Mouse (Mus musculus) cerebellum, adult 9-11 months (tissue): ENCODE measurements around the gene Parva.
A peak's percentile ranks its signal among the peaks of the same experiment; 100 is the strongest.

ENCODE experiments used
- DNase-seq: peaks from one replicate; pipeline ENCODE4 v3.0.0; 2022

Parva gene

DNA sequence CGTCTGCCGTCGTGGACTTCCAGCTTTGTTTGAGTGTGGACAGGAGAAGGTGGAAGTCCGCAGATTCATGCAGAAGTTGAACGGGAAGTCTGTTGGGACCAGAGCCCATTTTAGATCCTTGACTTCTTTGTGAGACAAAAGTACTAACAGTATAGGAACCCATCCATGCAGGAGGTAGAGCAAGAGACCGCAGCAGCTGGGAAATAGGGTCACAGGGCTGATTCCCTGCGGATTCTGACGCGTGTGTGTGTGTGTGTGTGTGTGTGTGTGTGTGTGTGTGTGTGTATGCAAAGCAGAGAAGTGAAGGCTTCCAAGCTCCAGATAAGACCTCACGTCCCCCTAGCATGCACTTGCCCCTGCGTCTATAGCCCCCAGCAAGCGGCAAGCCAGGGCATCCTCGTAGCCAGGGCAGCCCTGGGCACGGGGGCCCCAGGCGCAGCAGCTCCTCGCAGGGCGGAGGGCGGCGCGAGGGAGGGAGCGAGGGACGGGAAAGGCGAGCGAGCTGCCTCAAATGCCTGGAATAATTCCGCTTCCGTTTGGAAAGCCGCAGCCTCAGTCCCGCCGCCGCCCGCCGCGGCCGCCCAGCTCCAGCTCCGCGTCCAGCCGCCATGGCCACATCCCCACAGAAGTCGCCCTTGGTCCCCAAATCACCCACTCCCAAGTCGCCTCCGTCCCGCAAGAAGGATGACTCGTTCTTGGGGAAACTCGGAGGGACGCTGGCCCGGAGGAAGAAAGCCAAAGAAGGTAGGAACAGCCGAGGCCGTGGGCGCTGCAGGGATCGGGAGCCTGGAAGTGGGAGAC is at the start of gene Parva:
TSS of gene Parva (plus strand) at position 149 of the 801 bp plus-strand sequence.
- DNase-seq: peak; percentile 76

DNA sequence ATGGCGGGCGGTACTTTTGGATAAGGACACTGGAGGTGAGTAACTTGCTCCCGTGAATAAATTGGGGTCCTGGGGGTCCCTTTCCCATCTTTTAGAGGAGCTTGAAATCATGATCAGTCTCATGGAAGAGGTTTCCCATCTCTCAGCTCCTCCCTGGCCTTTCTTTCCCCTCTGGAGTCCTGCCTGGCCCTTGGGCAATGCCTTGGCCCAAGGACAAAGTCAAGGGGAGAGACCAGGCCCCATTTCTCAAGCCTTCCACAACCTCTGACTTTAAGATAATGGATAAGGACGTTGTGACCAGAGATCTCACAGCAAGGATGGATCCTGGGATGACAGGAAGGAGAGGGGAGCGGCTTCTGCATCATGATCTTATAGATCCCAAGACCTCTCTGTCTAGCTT is 49.2 kb upstream of the Parva start:
- DNase-seq: no peak

DNA sequence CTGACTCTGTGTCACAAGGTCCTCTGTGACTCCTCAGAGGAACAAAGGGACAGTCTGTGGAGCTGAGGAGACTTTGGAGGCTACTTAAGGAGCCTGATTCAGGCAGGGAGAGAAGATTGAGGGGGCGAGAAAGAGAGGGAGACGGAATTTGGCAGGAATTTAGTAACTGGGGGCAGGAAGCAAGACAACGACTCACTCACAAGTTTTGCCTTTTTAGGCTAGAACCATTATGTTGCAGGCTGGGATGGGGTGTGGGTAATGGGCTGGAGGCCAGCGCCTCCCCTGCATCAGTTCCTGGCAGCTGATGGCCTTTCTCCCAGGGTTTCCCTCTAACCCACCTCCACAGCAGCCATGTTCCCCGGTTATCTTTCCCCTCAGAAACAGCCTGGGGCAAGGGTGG is 48.8 kb upstream of the Parva start:
- DNase-seq: no peak

DNA sequence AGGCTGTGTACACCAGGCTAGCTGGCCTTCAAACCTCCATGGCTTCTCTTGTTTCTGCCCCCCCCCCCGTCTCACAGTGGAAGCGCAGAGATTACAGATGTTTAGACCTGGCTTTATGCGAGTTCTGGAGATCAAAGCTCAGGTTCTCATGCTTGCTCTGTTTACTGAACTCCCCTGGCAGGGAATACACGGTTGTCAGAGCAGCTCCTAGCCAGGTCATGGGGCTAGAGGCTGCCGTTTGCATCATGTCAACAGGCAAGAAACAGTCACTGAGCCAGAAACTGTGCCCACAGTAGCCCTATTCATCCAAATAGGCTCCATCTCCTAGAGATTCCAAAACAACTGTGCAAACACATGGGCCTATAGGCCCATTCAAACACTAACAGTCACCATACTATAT is 40.8 kb upstream of the Parva start:
- DNase-seq: no peak

DNA sequence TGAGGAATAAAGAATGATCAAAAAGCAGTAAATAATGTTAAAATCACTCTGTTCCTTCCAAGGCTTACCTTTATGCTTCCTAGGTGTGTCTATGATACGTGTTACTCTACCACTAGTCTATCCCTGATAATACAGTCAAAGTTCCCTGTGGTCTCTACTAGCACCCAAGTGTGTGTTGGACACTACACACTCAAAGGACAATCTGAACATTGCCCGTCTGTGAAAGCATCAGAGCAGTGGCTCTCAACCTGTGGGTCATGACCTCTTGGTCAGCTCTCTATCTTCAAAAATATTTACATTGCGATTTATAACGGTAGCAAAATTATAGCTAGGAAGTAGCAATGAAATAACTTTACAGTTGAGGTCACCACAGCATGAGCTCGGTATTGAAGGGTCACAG is 39.4 kb upstream of the Parva start:
- no peak for DNase-seq

DNA sequence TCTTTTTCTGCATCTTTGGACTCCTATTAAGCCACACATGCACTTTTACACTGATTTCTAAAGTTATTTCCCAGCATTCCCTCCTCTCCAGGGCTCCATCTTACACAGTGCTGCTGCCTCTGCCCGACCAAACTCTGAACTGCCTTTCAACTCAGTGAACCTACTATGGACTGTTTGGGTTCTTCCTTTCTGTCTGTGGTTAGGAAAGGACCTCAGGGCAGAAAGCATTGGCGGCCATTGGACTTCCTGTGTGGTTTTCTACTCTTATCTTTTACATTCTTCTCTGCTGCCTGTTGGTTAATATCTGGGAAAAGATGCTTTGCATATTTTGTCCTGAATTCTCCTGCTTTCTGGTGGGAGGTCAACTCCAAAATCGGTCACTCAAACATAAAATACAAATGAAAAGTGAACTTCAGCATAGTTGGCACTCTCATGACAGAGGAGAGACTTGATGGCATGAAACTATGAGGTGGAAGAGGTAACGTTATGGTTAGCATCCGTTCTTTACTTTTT is 38.9 kb upstream of the Parva start:
- no peak for DNase-seq

DNA sequence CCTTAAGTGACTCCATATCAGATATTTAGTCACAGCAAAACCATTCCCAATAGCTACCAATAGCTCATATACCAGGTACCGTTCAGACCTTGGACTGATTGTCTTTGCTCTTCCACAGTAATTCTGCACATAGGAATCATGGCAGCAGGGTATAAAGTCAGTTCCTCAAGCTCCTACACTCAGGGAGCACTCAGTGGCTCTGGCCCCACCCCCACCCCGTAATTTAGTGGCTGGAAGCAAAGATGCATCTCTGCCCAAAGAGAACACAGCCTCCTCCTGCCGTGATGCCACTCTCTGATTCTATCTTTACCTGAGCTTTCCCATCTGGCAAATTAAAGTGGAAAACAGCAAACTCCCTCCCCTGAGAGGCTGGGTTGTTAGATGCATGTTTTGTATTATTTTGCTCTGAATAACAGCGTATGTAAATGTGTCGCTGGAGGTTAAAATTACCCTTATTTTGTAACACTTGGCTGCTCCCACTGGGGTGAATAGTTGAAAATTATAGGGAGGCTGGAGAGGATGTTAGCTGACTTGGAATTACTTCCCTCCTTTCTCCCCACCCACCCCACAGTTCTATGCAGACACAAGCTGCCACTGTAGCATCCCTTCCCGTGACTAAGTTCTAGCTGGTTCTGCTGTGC is 37.6 kb upstream of the Parva start:
- no peak for DNase-seq

DNA sequence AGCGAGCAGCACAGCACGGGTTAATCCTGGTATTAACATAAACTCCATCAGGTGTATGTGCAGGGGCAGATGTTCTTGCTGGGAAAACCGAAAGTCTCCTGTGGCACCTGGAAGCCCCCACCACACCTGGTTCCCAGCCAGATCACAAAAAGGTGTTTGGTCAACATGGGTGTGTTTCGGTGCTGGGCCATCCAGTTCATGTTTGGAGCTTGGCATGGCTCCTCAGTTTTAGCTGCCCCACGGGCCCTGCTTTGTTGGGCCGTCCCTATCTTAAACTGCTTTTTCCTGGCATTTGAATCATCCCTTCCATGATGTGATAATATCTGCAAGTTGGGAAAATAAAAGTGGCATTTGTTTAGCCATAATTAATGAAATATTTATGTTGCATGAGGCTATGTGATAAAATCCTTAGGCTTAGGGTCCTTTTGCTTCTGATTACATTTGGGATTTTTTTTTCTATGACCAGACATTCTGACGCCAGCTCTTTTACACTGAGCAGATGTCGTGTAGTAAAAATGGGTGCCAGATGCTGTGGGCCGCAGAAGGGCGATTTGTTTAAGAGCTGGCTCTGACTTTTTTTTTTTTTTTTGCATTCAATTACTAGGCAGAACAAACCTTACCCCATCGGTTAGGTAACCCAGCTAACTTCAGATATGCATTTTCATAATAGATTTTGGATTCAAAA is 36.9 kb upstream of the Parva start:
- DNase-seq: no peak

DNA sequence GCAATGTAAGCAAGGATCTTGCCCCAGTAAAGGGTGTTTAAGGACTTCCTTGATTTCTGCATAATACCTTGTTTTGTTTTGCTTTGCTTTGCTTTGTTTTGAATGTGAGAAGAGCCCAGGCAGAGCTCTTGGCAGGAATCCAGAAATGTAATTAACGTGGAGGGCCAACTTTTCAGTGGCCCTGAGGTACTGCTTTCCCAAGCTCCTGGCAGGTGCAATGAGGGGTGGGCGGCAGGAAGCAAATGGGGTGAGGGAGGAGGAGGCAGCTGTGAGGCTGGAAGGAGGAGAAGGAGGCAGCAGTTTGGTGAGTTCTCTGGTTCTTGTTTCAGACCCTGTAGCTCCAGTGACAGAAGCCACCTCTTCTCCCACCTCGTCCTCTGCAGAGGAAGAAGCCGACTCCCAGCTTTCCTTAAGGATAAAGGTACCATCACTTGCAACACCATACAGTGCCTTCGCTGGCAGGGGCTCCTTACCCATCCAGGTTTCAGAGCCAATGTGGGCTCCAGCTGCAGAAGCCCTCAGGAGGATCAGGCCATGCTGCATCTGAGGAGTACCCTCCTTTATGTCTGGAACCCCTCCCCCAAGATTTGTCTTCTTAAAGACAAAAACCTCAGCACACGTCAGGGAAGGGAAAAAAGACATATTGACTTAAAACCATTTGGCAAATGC is 36.2 kb upstream of the Parva start:
- DNase-seq: no peak

DNA sequence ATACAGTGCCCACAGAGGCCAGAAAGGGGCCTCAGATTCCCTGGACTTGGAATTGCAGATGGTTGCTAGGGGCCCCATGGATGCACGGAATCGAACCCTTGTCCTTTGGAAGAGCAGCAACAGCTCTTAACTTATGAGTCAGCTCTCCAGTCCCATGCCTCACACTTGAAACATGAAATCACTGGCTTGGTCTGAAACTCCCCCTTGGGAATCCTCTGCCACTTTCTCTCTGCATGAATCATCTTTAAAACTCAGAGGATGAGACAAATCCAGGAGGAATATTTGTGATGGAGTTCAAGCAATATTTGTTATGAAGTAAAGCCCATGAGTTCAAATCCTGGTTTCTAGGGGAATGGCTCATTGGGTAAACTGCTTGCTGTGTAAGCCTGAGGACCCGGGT is 29.5 kb upstream of the Parva start:
- DNase-seq: no peak

DNA sequence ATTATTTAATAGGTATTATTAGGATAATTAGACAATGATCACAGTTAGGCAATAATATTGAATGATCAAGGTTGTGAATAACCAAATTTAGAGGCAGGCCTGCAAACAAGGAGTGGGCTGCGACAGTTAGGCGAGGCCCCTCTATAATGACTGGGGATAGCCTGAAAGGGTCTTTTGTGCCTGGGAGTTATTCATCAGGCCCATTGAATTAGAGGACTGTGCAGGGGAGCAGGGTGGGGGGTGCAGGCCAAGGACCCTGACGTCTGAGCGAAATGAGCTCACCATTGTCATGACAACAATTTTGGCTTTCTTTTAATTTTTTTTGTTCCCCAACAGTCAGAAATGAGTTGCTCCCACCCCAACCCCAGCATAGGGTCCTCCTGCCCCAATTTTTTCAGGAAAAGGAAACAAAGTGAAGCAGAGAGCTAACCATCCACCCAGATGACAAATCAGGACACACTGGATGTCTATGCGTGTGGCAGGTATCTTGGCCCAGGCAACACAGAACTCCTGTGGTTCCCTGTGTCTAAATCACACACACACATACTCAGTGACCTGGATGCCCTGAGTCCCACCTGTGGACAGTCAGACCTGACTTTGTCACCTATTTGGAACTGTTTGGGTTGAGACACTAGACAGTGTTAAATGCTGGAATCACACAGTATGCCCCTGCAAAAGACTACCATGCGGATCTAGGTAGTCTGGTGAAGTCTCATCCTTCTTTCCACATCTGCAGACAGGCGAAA is 27.7 kb upstream of the Parva start:
- DNase-seq: no peak

DNA sequence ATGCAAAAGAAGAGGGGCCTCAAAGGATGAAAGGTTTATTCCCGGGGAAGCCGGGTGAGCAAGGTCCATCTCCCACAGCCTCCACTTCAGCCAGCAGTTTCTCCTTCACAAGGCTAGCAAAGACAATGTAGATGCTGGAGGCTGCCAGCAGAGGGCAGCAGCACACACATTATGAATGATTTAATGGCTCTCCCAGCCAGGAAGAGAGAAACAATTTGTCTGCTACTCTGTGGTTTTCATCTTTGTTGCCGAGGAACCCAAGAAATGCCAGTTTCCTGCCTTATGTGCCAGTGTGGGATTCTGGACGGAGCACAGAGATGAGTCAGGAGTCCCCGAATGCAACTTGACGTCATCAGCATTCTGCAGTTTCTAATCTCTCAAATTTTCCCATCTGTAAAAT is 27.1 kb upstream of the Parva start:
- peak; percentile 68 for DNase-seq

DNA sequence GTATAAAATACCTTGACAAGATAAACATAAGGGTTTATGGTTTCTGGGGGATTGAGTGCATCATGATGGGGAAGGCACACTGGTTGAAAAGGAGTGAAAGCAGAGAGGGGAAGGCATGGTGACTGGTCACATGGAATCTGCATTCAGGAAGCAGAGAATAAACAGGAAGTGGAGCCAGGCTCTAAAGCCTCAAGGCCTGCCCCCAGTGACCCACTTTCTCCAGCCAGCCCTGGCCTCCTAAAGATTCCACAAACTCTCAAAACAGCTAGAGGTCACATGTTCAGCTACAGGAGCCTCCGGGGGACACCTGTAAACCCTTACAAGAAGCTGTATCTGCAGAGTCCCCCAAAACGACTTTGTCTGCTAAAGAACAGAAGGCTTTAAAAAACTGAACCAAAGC is 22.2 kb upstream of the Parva start:
- DNase-seq: no peak

DNA sequence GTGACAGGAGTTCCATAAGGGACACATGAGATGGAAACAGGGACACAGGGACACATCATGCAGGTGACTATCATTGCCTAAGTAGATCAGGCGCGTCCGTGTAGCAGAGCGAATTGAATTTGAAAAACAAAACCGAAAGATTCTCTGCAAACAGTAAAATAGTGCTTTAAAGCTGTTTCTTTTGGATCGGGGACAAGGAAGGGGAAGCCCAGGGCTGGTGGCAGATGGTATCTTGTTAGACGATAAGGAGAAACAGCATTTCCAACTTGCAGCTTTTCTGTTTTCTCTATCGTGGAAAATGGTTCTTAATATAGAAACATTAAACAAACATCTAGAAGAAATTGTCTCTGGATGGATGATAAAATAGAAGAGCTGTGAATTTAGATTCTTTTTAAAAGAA is 21.7 kb upstream of the Parva start:
- no peak for DNase-seq

DNA sequence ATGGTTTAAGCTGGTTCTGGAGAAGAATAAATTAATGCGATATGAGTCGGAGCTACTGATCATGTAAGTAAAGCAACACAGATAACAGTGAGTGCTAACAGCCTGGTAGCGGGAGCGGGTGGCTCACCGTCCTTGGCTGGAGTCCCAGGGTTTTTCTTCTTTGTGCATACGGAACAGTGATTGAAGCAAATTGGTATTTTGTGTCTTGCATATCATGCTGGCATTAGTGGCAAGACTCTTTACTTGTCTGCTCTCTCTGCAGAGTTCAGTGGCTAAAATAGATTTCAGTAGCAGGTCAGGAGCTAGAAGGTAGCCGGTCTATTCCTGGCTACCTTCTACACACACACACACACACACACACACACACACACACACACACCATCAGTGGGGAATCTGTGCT is 19.7 kb upstream of the Parva start:
- DNase-seq: no peak

DNA sequence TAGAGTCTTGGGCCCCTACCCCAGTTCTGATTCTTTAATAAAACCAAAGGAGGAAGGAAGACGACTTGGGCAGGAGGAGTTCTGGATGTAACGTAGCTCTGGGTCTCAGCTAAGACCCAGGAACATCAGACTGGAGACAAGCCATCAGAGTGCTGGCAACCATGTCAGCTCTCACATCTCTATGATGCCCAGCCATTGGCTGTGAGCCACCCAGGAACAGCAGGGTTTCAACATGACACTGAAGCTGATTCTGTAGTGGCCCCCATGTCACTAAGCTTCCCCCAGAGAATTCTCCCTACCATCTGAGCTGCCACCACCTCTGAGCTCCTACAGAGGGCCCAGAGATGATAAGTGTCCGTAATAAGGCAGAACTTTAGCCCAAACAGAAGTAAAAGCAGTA is 17.3 kb upstream of the Parva start:
- no peak for DNase-seq

DNA sequence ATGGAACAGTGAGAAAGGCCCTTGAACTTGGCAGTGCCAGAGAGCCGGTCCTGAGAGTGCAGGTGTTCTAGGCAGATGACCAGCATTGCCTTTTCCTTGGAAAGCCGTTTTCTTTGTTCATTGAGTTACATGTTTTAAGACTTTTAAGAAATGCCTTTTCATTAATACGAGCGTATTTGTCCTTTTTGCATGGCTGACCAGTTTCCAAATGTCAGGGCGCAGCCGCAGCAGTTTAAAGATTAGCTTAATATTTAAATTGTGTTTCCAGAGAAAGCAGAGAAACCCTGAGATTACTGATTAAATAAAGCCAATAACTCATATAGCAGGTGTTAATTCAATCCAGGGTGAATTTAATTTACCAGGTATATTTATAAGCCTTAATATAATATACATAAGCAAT is 14.0 kb upstream of the Parva start:
- no peak for DNase-seq

DNA sequence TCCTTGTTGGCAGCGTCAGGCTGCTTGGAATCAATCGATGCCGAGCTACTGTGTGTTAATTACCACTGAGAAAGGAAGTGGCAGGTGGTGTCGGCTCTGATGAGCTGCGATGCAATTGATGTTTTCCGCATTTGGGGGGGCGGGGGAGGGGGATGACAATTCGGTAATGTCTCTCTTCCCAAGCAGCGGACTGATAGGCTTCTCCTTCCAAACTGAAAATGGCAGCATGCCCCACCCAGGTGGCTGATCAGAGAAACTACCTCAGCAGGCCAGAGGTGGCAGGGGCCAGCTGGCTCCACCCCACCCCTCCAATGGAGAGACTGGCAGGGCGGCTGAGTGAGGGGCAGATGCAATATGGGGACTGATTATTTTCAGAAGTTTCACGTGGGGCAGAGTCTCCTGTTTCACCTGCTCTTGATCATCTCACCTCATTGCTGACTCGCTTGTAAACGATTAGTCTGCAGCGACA is 11.2 kb upstream of the Parva start:
- DNase-seq: no peak

DNA sequence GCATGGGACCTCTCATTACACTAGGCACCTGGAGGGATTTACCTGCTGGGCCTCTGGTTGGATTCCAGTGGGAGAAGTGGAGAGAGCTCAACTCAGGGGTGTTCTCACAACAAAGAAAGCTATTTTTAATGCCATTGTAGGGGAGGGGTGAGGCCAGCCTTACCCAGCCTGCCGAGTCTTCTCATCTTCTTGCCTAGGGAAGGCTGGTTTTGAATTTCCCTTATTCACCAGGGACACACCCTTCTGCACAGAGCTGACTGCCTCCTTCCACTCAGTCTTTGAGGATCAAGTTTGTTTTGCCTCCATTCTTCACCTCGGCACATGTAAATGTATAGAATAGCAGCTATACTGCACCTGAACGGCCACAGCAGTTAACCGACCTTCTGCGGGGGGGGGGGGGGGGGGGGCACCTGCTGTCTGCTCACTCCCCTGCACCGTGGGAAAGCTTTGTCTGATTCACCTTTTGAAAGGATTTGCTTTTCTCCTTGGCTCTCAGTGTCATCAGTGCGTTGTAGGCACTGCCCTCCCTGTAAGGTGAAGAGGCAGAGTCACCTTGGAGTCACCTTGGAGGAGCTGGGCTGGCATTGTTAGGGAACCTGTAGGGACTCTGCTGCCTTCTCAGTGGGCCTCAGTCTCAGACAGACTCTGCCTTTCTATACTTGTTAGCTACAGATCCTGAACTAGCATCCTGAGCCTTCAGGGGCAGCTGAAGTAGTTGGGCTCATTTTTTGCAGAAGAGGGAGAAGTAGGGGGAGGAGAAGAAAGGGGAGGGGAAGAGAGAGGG is 10.4 kb upstream of the Parva start:
- DNase-seq: no peak

DNA sequence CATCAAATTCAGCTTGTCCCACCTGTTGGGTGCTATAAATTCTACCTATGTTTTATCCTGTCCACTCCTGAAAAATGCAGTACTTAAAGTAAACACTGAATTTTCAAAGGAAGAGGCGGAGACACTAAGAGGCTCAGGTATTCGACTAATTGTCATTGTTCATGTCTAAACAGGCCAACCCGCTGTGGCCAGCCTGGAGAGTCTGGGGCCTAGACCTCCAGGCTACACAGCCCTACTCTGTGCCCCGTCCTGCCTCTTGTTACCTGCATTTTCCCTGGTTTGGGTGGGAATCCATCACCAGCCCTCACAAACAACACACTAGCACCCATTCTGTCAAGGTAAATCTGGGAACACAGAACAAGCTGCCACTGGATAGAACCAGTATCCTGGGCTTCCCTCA is 9.7 kb upstream of the Parva start:
- no peak for DNase-seq

DNA sequence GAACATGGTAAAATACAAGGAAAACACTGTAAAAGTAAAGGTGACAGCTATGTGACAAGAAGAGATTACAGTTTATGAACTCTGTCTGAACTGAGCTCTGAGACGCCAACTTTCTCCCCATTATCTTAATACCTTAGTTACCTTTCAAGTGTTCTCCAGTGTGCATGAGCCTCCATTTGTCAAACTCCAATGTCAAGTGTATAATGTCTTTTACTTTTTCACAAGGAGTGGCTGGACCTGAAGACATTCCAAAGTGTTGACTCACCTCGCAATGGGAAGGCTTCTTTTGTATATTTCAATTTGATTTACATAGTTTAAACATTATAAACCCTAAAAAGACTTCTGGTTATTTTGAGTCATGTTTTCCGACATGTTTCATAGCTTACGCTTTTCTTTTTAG is 3.9 kb upstream of the Parva start:
- no peak for DNase-seq

DNA sequence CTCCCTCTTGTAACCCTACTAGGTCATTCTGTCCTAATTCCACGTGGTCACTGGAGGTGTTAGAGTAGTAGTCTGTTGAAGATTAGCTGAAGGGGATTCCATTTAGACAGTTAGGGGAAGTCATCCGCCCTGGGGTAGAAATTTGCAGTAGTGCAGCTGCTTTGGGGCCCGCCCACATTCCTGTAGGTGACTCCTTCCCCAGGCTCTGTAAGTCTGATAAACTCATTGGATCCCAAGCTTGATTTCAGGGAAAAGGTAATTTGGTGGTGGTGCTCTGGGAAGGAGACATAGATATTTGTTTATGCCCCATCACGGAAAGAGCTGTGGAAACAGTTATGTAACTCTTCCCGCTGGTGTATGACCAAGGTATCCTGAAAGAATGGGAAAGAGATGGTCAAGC is 494 bp upstream of the Parva start:
- no peak for DNase-seq
